Mouse (Mus musculus) CH12.LX (cell line): ENCODE data around the gene Abcd1. TPM values are rescaled to one million over a fixed set of nuclear protein-coding genes. Genes with fewer than 3 reads are reported as not detected.
A peak's percentile ranks its signal among the peaks of the same experiment; 100 is the strongest.

ENCODE experiments used
- DNase-seq: peaks from one replicate; pipeline ENCODE4 v3.0.0-alpha.2; 2013; ENCODE audit errors: extremely low read depth
- H3K27ac ChIP-seq: 2 replicates; pipeline ENCODE4 v1.5.1; 2012; ENCODE audit warnings: low read depth, mild to moderate bottlenecking, control low read depth, moderate library complexity; ENCODE audit not compliant: insufficient read depth
- H3K27me3 ChIP-seq: replicated peaks from 2 replicates; pipeline ENCODE3; 2012; ENCODE audit warnings: inconsistent platforms
- H3K36me3 ChIP-seq, 2 experiments: replicated peaks in 1 of 2; 2 replicates each; pipeline versions ENCODE3 to v1.6.1; 2012; ENCODE audit warnings: inconsistent platforms in 1 of 2, low read length in 1 of 2, mild to moderate bottlenecking in 1 of 2, mixed read lengths in 1 of 2, moderate library complexity in 1 of 2; ENCODE audit not compliant: control insufficient read depth in 1 of 2, insufficient read depth in 1 of 2
- H3K4me1 ChIP-seq, 2 experiments: 2 replicates each; pipeline ENCODE4 v1.6.1; 2012; ENCODE audit warnings: inconsistent platforms in 1 of 2, moderate library complexity in 1 of 2; ENCODE audit not compliant: insufficient read depth in 2 of 2, control insufficient read depth in 1 of 2
- H3K4me2 ChIP-seq: 2 replicates; pipeline ENCODE4 v1.6.1; 2012; ENCODE audit warnings: low read depth, mild to moderate bottlenecking, control low read depth; ENCODE audit not compliant: poor library complexity, insufficient read depth, severe bottlenecking
- H3K4me3 ChIP-seq, 3 experiments: fragments of 150-350 bp in 1 of 3; sonication (generic) in 1 of 3; replicated peaks in 1 of 3; 2 replicates each; pipeline versions ENCODE3 to v1.5.1; 2011 to 2012; ENCODE audit warnings: low read depth in 2 of 3, low read length in 2 of 3, mild to moderate bottlenecking in 2 of 3, moderate library complexity in 2 of 3, control low read depth in 1 of 3, improper control_type of control experiment in 1 of 3, inconsistent platforms in 1 of 3, mixed read lengths in 1 of 3; ENCODE audit not compliant: poor library complexity in 1 of 3
- H3K79me2 ChIP-seq: replicated peaks from 2 replicates; pipeline ENCODE4 v1.6.1; 2012; ENCODE audit warnings: mild to moderate bottlenecking, moderate library complexity; ENCODE audit not compliant: control insufficient read depth, poor library complexity, insufficient read depth, severe bottlenecking; ENCODE audit errors: extremely low read depth
- H3K9ac ChIP-seq: 2 replicates; pipeline ENCODE4 v1.6.1; 2012; ENCODE audit warnings: low read depth, mild to moderate bottlenecking, control low read depth, moderate library complexity; ENCODE audit not compliant: insufficient read depth
- H3K9me3 ChIP-seq: replicated peaks from 2 replicates; pipeline ENCODE3; 2012; ENCODE audit warnings: low read length, inconsistent platforms, mixed read lengths
- BHLHE40 ChIP-seq: IDR thresholded peaks from 2 replicates; pipeline ENCODE4 v1.6.1; 2011; ENCODE audit warnings: mild to moderate bottlenecking, low read depth, low read length, improper control_type of control experiment
- CHD2 ChIP-seq: IDR thresholded peaks from 2 replicates; pipeline ENCODE4 v1.6.1; 2011; ENCODE audit warnings: low read length, improper control_type of control experiment
- E2F4 ChIP-seq: IDR thresholded peaks from 2 replicates; pipeline ENCODE4 v1.6.1; 2011; ENCODE audit warnings: low read depth, low read length, improper control_type of control experiment; ENCODE audit not compliant: insufficient replicate concordance
- EP300 ChIP-seq: IDR thresholded peaks from 2 replicates; pipeline ENCODE4 v1.6.1; 2011; ENCODE audit warnings: low read length, improper control_type of control experiment
- ETS1 ChIP-seq: conservative IDR thresholded peaks from 2 replicates; pipeline ENCODE4 v1.6.1; 2012; ENCODE audit warnings: low read depth, mild to moderate bottlenecking, inconsistent platforms, low read length, improper control_type of control experiment, moderate library complexity
- IRF4 ChIP-seq: IDR thresholded peaks from 2 replicates; pipeline ENCODE4 v1.6.1; 2014; ENCODE audit warnings: low read depth, mild to moderate bottlenecking, inconsistent platforms, low read length, improper control_type of control experiment
- JUND ChIP-seq: conservative IDR thresholded peaks from 2 replicates; pipeline ENCODE4 v1.6.1; 2011; ENCODE audit warnings: low read depth, low read length, improper control_type of control experiment
- MAZ ChIP-seq: IDR thresholded peaks from 2 replicates; pipeline ENCODE4 v1.6.1; 2012; ENCODE audit warnings: low read depth, mild to moderate bottlenecking, inconsistent platforms, low read length, improper control_type of control experiment, moderate library complexity
- PAX5 ChIP-seq: IDR thresholded peaks from 2 replicates; pipeline ENCODE4 v1.6.1; 2012; ENCODE audit warnings: low read length, inconsistent platforms, mixed read lengths
- POLR2A ChIP-seq: IDR thresholded peaks from 2 replicates; pipeline ENCODE4 v1.6.1; 2011; ENCODE audit warnings: low read depth, mild to moderate bottlenecking, improper control_type of control experiment, low read length
- POLR2AphosphoS2 ChIP-seq: IDR thresholded peaks from 2 replicates; pipeline ENCODE4 v1.6.1; 2011; ENCODE audit warnings: low read depth, low read length, improper control_type of control experiment
- SMC3 ChIP-seq: IDR thresholded peaks from 2 replicates; pipeline ENCODE4 v1.6.1; 2011; ENCODE audit warnings: low read depth, low read length, improper control_type of control experiment
- TBP ChIP-seq: conservative IDR thresholded peaks from 2 replicates; pipeline ENCODE4 v1.6.1; 2011; ENCODE audit warnings: low read depth, low read length, improper control_type of control experiment
- USF1 ChIP-seq: IDR thresholded peaks from 2 replicates; pipeline ENCODE4 v1.6.1; 2014; ENCODE audit warnings: low read depth, mild to moderate bottlenecking, inconsistent platforms, low read length, improper control_type of control experiment
- USF2 ChIP-seq: conservative IDR thresholded peaks from 2 replicates; pipeline ENCODE4 v1.6.1; 2011; ENCODE audit warnings: low read depth, low read length, improper control_type of control experiment
- ZC3H11A ChIP-seq: IDR thresholded peaks from 2 replicates; pipeline ENCODE4 v1.6.1; 2012; ENCODE audit warnings: low read depth, mild to moderate bottlenecking, inconsistent platforms, low read length, improper control_type of control experiment
- ZKSCAN1 ChIP-seq: IDR thresholded peaks from 2 replicates; pipeline ENCODE4 v1.6.1; 2012; ENCODE audit warnings: low read depth, inconsistent platforms, low read length, improper control_type of control experiment, borderline replicate concordance
- ZMIZ1 ChIP-seq: IDR thresholded peaks from 2 replicates; pipeline ENCODE4 v1.6.1; 2012; ENCODE audit warnings: low read depth, mild to moderate bottlenecking, inconsistent platforms, low read length, improper control_type of control experiment
- dilution Hi-C: fragments of 300-500 bp; cut with MboI; formaldehyde crosslinking; loops from 2 replicates; pipeline ENCODE4 v1.14.3; 2020; ENCODE audit warnings: low sequenced_read_pairs; ENCODE audit not compliant: extremely low pct_unique_long_range_greater_than_20kb, extremely low pct_ligation_motif_present
- in situ Hi-C: fragments of 300-500 bp; cut with MboI; formaldehyde crosslinking; loops from 3 replicates; pipeline ENCODE4 v1.14.3; 2019; ENCODE audit warnings: low sequenced_read_pairs, low pct_ligation_motif_present, low pct_unique_long_range_greater_than_20kb, mixed read lengths
- polyA plus RNA-seq: library from polyadenylated mRNA; unstranded; fragments of >175 nt; gene quantifications from 2 replicates; pipeline ENCODE4 v1.2.1, GENCODE M21; 2012; ENCODE audit warnings: low read depth; ENCODE audit not compliant: insufficient read length
- total RNA-seq, 2 experiments: library from RNA; depleted of rRNA; stranded (reverse); fragments of 300-350 nt in 1 of 2; fragments of >200 nt in 1 of 2; gene quantifications; 2 replicates each; pipeline ENCODE4 v1.2.3; 2012 to 2014

The Abcd1 gene
- total and polyA plus RNA-seq, 3 experiments = 2.8 to 11.4 (median 5.9) TPM

- peak overlapping the region; percentile 44 for H3K9ac ChIP-seq
- no peaks in the 10 kb centered on the region for H3K27me3 ChIP-seq
- peak overlapping the region; percentile 64 for H3K4me2 ChIP-seq
- in situ Hi-C loops = loop anchor here (25.0 kb wide), 1 partner anchor 661 kb away; no protein-coding TSS in a partner anchor
- no peaks in the 10 kb centered on the region for H3K9me3 ChIP-seq
- H3K36me3 ChIP-seq = peaks cover 0 to 3% of the 10 kb centered on the region in 2 experiments
- no peak for TF ChIP-seq JUND
- no peak for TF ChIP-seq CHD2
- no peak for TF ChIP-seq SMC3
- no peak for TF ChIP-seq IRF4
- no peak for TF ChIP-seq USF2
- TF ChIP-seq TBP = no peak
- dilution Hi-C loops = no loop called here
- no peak for DNase-seq
- H3K4me3 ChIP-seq = no peak overlapping the region
- H3K27ac ChIP-seq = no peak overlapping the region
- peaks cover 3 to 4% of the 10 kb centered on the region in 2 experiments; a peak in 3 of 4 replicates for H3K4me1 ChIP-seq
- no peaks in the 10 kb centered on the region for H3K79me2 ChIP-seq
These were observed 42.8 kb upstream of the Abcd1 start for GRCm38 (mm10) chrX:73673619-73673967.

DNA sequence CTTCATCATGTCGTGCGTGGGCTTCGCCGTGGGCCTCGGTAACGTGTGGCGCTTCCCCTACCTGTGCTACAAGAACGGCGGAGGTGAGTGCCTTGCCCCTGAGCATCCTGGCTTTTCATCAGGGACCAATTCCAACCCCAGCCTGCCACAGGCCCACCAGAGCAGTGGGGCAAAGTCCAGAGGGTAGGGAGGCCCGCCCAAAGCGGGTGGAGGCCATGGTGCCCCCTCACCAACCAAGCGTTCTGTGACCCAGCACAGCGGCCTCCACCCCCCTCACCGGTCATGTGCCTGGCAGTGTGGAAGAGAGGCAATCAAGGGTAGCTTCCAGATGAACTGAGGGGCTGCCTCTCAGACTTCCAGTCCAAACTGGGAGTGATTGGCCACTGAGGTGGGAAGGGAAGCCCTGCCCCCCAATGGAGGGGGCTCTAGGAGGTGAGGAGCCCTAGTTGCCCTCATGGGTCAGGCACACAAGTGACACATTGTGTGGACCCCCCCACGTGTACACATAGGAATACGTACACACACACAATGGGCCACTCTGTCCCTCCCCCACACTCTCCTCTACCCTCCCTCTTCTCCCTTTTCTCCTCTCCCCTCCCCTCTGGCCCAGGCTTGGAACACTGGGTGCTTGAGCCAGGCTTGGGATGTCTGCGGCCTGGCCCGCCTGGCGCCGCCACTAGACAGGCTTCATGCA lies 42.3 kb upstream of the Abcd1 start:
- Histone ChIP-seq H3K9ac (no peak overlapping the region), H3K36me3 (peaks cover 2 to 7% of the 10 kb centered on the region in 2 experiments), H3K4me2 (peak overlapping the region; percentile 64; the same call in 1 of the 2 replicates), H3K9me3 (no peaks in the 10 kb centered on the region), H3K4me1 (peaks cover 3 to 4% of the 10 kb centered on the region in 2 experiments; a peak in 3 of 4 replicates), H3K4me3 (no peak overlapping the region), H3K27me3 (no peaks in the 10 kb centered on the region), H3K79me2 (no peaks in the 10 kb centered on the region), H3K27ac (no peak overlapping the region)
- dilution Hi-C loops (no loop called here), in situ Hi-C loops (loop anchor here (25.0 kb wide), 1 partner anchor 662 kb away; no protein-coding TSS in a partner anchor)
- no peak for DNase-seq
- TF ChIP-seq ZC3H11A (no peak), SMC3 (no peak), CHD2 (no peak), POLR2A (no peak), E2F4 (no peak), MAZ (no peak), ZMIZ1 (no peak), IRF4 (no peak)

DNA sequence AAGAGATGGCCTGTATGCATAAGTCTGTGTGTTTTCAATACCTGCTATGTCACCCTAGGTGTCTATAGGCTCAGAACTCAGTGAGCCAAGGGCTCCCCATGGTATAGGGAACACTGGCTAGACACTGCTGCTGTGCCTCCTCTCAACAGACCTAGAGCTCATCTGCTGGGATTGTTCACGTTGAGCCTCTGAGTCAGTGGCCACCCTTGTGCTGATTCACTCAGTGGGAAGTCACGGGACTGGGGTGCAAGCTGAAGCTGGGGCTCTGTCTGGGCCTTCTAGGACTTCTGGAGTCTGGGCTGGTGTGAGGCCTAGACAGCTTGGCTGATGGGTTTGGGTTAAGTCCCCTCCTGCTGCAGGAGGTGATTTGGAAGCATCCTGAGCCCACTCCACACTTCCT lies 41.2 kb upstream of the Abcd1 start:
- H3K79me2 ChIP-seq = no peaks in the 10 kb centered on the region
- no peak overlapping the region for H3K4me2 ChIP-seq
- no peaks in the 10 kb centered on the region for H3K27me3 ChIP-seq
- in situ Hi-C loops (no loop called here), dilution Hi-C loops (no loop called here)
- peaks cover 10 to 17% of the 10 kb centered on the region in 2 experiments for H3K36me3 ChIP-seq
- no peak overlapping the region for H3K27ac ChIP-seq
- no peak overlapping the region for H3K9ac ChIP-seq
- H3K4me1 ChIP-seq = peaks cover 3 to 4% of the 10 kb centered on the region in 2 experiments; a peak in 3 of 4 replicates
- no peak overlapping the region for H3K4me3 ChIP-seq
- no peak for DNase-seq
- no peak for TF ChIP-seq SMC3
- TF ChIP-seq ETS1 = no peak
- TF ChIP-seq POLR2AphosphoS2 = no peak
- TF ChIP-seq EP300 = no peak
- TF ChIP-seq USF1 = no peak
- TF ChIP-seq PAX5 = no peak
- TF ChIP-seq ZKSCAN1 = no peak
- no peak for TF ChIP-seq BHLHE40
- no peak for TF ChIP-seq CHD2
- TF ChIP-seq JUND = no peak
- H3K9me3 ChIP-seq = no peaks in the 10 kb centered on the region
